Mouse (Mus musculus) stomach, embryonic 14.5 days (tissue): Measurements from ENCODE around the gene Pf4. TPM values are rescaled to one million over a fixed set of nuclear protein-coding genes. Genes with fewer than 3 reads are reported as not detected.

Experiments
- ATAC-seq: fragments of 200-750 bp; cut with Nextera tagmentation; 2 replicates; pipeline ENCODE4 v1.8.0; 2017; ENCODE audit warnings: low read depth, moderate TSS enrichment; ENCODE audit not compliant: insufficient number of reproducible peaks, insufficient read depth, low FRiP score
- H3K27ac ChIP-seq: fragments of 300-500 bp; sonication (generic); 2 replicates; pipeline ENCODE4 v1.5.1; 2014; ENCODE audit warnings: mild to moderate bottlenecking, low read length, moderate library complexity, mixed read lengths
- H3K27me3 ChIP-seq: fragments of 300-500 bp; sonication (generic); 2 replicates; pipeline ENCODE4 v1.6.1; 2014; ENCODE audit warnings: low read length, control low read depth, mixed read lengths; ENCODE audit not compliant: control insufficient read depth, insufficient read depth
- H3K36me3 ChIP-seq: fragments of 300-500 bp; sonication (generic); 2 replicates; pipeline ENCODE4 v1.6.1; 2014; ENCODE audit warnings: mild to moderate bottlenecking, control low read depth, low read length, moderate library complexity, mixed read lengths; ENCODE audit not compliant: control insufficient read depth, insufficient read depth
- H3K4me1 ChIP-seq: fragments of 300-500 bp; sonication (generic); 2 replicates; pipeline ENCODE4 v1.6.1; 2014; ENCODE audit warnings: low read length, control low read depth, mixed read lengths; ENCODE audit not compliant: control insufficient read depth, insufficient read depth
- H3K4me2 ChIP-seq: fragments of 300-500 bp; sonication (generic); replicated peaks from 2 replicates; pipeline ENCODE4 v1.6.1; 2014; ENCODE audit warnings: low read depth, low read length, control low read depth
- H3K4me3 ChIP-seq: fragments of 300-500 bp; sonication (generic); 2 replicates; pipeline ENCODE4 v1.5.1; 2014; ENCODE audit warnings: low read depth, low read length, control low read depth
- H3K9ac ChIP-seq: fragments of 300-500 bp; sonication (generic); replicated peaks from 2 replicates; pipeline ENCODE4 v1.6.1; 2014; ENCODE audit warnings: low read depth, mild to moderate bottlenecking, control low read depth, low read length, moderate library complexity, mixed read lengths
- H3K9me3 ChIP-seq: fragments of 300-500 bp; sonication (generic); 2 replicates; pipeline ENCODE4 v1.6.1; 2016; ENCODE audit warnings: low read depth, low read length, control low read depth; ENCODE audit not compliant: control insufficient read depth
- WGBS: fragments of 180-500 bp; shearing (Covaris S2); extraction: QIAGEN DNeasy Blood & Tissue Kit; methylation state at CpG from one replicate; pipeline ENCODE4 v1.1.7; 2014; 5-methylcytosine and 5-hydroxymethylcytosine counted together
- polyA plus RNA-seq: library from polyadenylated mRNA; unstranded; fragments of >200 nt; fragmentation: Nextera tagmentation; extraction: Ambion mirVana; gene quantifications from 2 replicates; pipeline ENCODE4 v1.2.1, GENCODE M21; 2014

Gene Pf4
- polyA plus RNA-seq: 60.2 and 63.8 TPM in 2 replicates

DNA sequence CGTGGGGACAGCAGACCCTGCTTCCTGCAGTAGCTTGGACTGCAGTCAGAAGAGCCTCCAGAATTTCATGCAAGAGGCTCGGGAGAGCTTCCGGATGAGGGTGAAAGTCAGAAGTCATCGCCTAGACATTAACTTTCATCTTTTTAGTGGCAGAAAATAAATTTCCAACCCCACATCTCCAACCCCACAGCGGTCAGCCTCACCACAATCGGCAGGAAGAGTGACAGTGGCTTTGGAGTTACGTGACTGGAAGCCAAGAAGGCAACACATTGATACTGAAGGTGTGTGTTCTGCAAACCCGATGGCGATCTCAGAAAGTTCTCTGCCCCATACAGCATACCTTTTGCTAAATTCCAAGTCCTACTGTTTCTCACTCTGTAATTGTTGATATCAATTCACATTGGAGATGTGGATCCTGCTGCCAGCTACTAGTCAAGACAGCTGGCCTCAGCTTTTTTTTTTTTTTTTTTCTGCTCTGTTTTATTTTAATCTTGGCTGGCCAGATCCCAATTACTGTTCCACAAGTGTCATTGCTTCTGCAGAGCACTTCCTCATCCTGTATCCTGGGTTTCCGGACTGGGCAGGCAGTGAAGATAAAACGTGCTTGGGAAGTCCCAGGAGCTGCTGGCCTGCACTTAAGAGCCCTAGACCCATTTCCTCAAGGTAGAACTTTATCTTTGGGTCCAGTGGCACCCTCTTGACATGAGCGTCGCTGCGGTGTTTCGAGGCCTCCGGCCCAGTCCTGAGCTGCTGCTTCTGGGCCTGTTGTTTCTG, at the start of gene Pf4:
TSS of gene Pf4 (plus strand) at position 556 of the 774 bp plus-strand sequence.
- Histone ChIP-seq H3K9me3 (no peaks in the 10 kb centered on the region), H3K36me3 (no peaks in the 10 kb centered on the region), H3K4me3 (no peak within 1 kb of the TSS), H3K27ac (no peak within 1 kb of the TSS), H3K4me2 (no peak within 1 kb of the TSS), H3K9ac (no peak within 1 kb of the TSS), H3K4me1 (0 out of 2 replicates have a peak, but pooled peaks cover 7% of the 10 kb centered on the region), H3K27me3 (no peaks in the 10 kb centered on the region)
- no peak for ATAC-seq
- WGBS: 78% methylated on average over 16 of the region's 16 CpGs

DNA sequence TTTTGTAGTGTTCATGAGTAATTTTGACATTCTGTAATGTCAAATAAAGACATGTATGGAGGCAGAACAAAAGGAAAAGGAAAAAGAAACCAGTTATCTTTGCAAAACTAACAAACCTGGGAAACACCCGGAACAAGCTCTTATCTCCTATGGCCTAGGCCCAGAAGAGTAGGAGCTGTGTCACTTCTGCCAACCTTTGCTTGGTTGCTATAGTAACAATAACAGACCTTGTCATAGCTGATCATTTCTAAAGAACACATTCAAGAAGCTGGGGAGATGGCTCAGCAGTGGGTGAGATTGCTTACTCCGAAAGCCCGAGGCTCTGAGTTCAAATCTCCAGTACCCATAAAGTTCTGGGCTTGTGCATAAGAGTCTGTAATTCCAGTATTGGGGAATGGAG, 49.6 kb upstream of the Pf4 start:
- H3K4me2 ChIP-seq: no peak overlapping the region
- no peak for ATAC-seq
- H3K4me1 ChIP-seq: peaks cover 11% of the 10 kb centered on the region; the same call in 1 of the 2 replicates
- no peaks in the 10 kb centered on the region for H3K36me3 ChIP-seq
- WGBS: 89% methylated on average over 3 of the region's 3 CpGs
- no peak overlapping the region for H3K4me3 ChIP-seq
- no peaks in the 10 kb centered on the region for H3K27me3 ChIP-seq
- no peak overlapping the region for H3K9ac ChIP-seq
- no peaks in the 10 kb centered on the region for H3K9me3 ChIP-seq
- no peak overlapping the region for H3K27ac ChIP-seq

DNA sequence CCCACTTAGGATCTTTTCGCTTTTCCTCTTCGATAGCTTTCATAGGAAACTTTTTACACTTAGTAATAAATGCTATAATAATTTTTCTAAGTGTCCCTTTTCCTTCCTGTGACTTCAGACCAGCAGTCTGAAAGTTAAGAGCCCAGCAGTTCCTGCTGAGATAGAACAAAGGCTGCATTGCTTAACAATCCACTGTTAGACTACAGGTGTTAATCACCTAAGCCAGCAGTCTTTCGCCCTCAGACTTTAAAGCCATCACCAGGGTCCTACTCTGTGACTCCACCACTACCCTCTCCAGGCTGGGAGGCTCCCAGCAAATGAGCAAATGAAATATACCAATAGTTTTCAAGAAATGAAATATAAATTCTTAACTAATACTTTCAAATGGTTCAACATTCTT, 44.0 kb upstream of the Pf4 start:
- Histone ChIP-seq H3K4me2 (no peak overlapping the region), H3K4me1 (peaks cover 11% of the 10 kb centered on the region; the same call in 1 of the 2 replicates), H3K9me3 (no peaks in the 10 kb centered on the region), H3K36me3 (no peaks in the 10 kb centered on the region), H3K4me3 (no peak overlapping the region), H3K27ac (no peak overlapping the region), H3K27me3 (no peaks in the 10 kb centered on the region), H3K9ac (no peak overlapping the region)
- WGBS: 36% methylated on average over 3 of the region's 3 CpGs
- no peak for ATAC-seq

DNA sequence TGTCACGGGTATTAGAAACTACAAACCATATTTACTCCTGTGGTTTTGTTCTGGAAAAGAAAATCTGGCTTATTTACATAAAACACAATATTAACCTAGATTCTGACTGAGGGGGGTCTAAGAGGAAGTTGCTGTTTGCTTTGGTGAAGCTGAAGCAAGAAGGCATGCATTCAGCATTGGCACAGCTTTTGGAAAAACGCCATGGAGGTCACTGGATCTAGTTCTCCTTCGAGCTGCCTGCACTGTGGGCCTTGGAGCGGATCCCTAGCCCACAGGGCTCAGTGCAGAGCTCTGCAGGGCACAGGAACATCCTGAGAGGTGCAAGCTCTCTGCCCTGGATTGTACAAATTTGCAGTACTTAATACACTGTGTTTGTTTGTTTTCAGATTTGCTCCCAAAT, 40.8 kb upstream of the Pf4 start:
- no peak overlapping the region for H3K9ac ChIP-seq
- 83% methylated on average over 4 of the region's 4 CpGs for WGBS
- no peak overlapping the region for H3K4me3 ChIP-seq
- H3K4me2 ChIP-seq: no peak overlapping the region
- no peaks in the 10 kb centered on the region for H3K4me1 ChIP-seq
- no peak overlapping the region for H3K27ac ChIP-seq
- no peak for ATAC-seq
- H3K36me3 ChIP-seq: no peaks in the 10 kb centered on the region
- H3K27me3 ChIP-seq: no peaks in the 10 kb centered on the region
- no peaks in the 10 kb centered on the region for H3K9me3 ChIP-seq

DNA sequence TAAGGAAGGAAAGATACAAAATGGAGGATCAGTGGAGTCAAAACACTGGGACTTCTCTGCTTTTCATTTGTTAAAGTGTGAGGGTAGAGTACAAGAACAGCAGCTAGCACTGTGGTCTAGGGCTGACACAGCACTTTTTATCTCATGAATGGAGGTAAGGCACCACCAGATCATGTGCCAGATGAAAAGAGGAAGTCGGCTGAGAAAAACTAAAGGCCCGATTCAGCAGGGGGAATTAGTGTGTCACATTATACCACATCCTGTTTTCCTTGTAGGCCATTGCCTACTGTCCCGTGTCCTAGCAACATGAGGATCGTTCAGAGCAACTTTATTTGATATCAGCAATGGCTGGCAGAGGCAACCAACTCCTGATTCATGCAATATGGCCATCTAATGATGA, 30.2 kb upstream of the Pf4 start:
- Histone ChIP-seq H3K9ac (no peak overlapping the region), H3K4me3 (no peak overlapping the region), H3K4me1 (no peaks in the 10 kb centered on the region), H3K36me3 (no peaks in the 10 kb centered on the region), H3K9me3 (no peaks in the 10 kb centered on the region), H3K27ac (no peak overlapping the region), H3K4me2 (no peak overlapping the region), H3K27me3 (no peaks in the 10 kb centered on the region)
- ATAC-seq: no peak
- 75% methylated on average over 4 of the region's 4 CpGs for WGBS

DNA sequence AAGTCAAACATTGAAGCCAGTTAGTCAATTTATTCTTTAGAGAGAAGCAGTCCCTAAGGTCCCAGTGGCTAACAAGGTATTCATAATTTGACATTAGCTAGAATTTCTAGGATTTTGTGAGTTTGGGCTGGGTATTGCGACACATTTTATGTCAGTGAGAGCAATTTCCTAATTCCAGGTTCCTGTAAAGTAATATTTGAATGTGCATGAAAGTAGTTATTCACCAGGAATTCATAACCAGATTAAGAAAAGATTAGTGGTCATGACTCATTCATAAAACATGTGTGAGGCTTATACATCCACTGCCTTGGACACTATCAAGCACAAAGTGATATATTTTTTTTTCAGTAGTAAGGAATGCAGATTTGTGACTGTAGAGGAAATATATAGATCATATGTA, 18.3 kb upstream of the Pf4 start:
- 92% methylated on average over 1 of the region's 1 CpGs for WGBS
- ATAC-seq: no peak
- peaks cover 12% of the 10 kb centered on the region; the same call in 1 of the 2 replicates for H3K4me1 ChIP-seq
- H3K36me3 ChIP-seq: no peaks in the 10 kb centered on the region
- no peak overlapping the region for H3K9ac ChIP-seq
- no peak overlapping the region for H3K4me2 ChIP-seq
- H3K27me3 ChIP-seq: no peaks in the 10 kb centered on the region
- no peaks in the 10 kb centered on the region for H3K9me3 ChIP-seq
- H3K27ac ChIP-seq: no peak overlapping the region
- no peak overlapping the region for H3K4me3 ChIP-seq

DNA sequence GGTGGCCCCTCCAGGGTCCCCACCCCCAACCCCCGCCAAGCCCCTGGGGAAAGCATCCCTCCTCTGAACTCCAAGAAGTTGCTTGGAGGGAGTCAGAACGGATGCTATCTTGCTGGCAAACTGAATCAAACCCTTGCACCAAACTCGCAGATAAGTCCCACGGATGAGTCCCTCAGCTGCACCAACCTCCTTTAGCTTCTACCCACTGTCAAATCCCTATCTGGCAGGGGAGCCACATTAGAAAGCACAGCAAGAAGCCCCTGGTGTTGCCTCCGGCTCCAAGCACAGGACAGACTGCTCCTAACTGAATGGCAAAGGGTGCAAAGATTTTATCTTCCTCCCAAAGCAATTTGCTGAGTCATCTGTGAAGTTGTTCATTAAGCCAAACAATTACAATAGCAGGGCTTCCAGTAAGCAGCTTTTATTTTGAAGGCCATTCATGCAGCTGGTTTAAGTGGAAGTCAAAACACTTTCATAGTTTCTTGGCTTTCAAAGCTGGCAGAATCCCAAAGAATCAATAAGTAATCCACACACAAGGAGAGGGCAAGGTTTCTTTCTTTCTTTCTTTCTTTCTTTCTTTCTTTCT, 14.1 kb upstream of the Pf4 start:
- no peaks in the 10 kb centered on the region for H3K36me3 ChIP-seq
- peaks cover 19% of the 10 kb centered on the region; the same call in 1 of the 2 replicates for H3K4me1 ChIP-seq
- H3K4me3 ChIP-seq: no peak overlapping the region
- H3K4me2 ChIP-seq: no peak overlapping the region
- no peak overlapping the region for H3K9ac ChIP-seq
- no peaks in the 10 kb centered on the region for H3K9me3 ChIP-seq
- 34% methylated on average over 5 of the region's 5 CpGs for WGBS
- H3K27ac ChIP-seq: no peak overlapping the region
- ATAC-seq: no peak
- 0 out of 2 replicates have a peak, but pooled peaks cover 4% of the 10 kb centered on the region for H3K27me3 ChIP-seq

DNA sequence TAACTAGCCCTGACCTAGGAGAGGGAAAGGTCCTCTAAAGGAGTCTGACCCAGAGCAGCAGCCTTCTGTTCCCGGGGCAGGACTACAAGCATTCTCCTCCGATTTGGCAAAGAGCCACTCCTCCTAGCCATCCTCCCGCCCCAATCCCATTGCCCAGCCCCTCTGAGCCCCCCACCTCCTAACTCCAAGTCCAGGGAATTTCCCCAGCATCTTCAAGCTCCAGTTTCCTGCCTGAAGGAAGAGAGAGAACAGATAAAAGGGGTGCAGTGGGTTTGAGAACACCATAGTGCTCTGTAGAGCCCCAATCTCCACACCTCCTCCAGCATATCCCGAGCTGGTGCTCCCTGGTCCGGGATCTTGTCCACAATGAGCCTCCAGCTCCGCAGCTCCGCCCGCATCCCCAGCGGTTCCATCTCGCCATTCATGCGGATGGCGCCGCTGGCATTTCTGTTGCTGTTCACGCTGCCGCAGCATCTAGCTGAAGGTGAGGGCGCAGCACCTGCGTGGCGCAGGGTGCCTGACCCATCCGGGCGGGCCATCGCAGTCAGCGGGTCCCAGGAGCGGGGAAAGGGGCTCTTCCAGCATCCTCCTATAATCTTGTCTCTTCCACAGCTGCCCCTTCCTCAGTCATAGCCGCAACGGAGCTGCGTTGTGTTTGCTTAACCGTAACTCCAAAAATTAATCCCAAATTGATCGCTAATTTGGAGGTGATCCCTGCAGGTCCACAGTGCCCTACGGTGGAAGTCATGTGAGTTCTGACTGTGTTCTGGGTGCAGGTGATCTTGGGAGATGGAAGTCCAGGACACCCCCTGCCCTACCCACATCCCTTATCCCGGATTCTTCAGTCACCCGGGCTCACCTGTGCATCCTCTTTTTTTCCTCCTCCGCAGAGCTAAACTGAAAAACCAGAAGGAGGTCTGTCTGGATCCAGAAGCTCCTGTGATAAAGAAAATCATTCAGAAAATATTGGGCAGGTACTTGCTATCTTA, 12.9 kb upstream of the Pf4 start, which contains the start of gene Cxcl5:
TSS of gene Cxcl5 (plus strand) at position 284 of the 989 bp plus-strand sequence.
- Histone ChIP-seq H3K4me3 (peak within 1 kb of the TSS; percentile 29), H3K4me1 (peaks cover 19% of the 10 kb centered on the region; the same call in 1 of the 2 replicates), H3K27me3 (0 out of 2 replicates have a peak, but pooled peaks cover 4% of the 10 kb centered on the region), H3K4me2 (peak within 1 kb of the TSS; percentile 64), H3K27ac (no peak within 1 kb of the TSS), H3K9ac (no peak within 1 kb of the TSS), H3K36me3 (no peaks in the 10 kb centered on the region), H3K9me3 (no peaks in the 10 kb centered on the region)
- no peak for ATAC-seq
- WGBS: 5% methylated on average over 32 of the region's 32 CpGs
